Mouse (Mus musculus): ENCODE measurements around the gene Hoxb8.
A peak's percentile ranks its signal among the peaks of the same experiment; 100 is the strongest.

Gene Hoxb8

GRCm38 (mm10) chr11:96286739-96287385 is 5.2 kb downstream of the Hoxb8 start:
- no peak for DNase-seq

GRCm38 (mm10) chr11:96287411-96287810 is 5.7 kb downstream of the Hoxb8 start:
- no peak for DNase-seq

GRCm38 (mm10) chr11:96288455-96289221 is 6.9 kb downstream of the Hoxb8 start:
- no peak for DNase-seq

- no peak for DNase-seq
Observed at GRCm38 (mm10) chr11:96289293-96289692, 7.6 kb downstream of the Hoxb8 start.

GRCm38 (mm10) chr11:96289837-96290236 is 8.1 kb downstream of the Hoxb8 start:
- DNase-seq = no peak

- no peak for DNase-seq
Observed at GRCm38 (mm10) chr11:96290705-96291355, 9.1 kb downstream of the Hoxb8 start.

- DNase-seq = no peak
Observed at GRCm38 (mm10) chr11:96291681-96292564, 10.2 kb downstream of the Hoxb8 start, which contains the start of gene Hoxb6. Gene Hoxb6 (plus strand): TSS chr11:96292476.

- DNase-seq = no peak
Observed at GRCm38 (mm10) chr11:96292565-96293301, 11.0 kb downstream of the Hoxb8 start.

GRCm38 (mm10) chr11:96293302-96293921 is 11.7 kb downstream of the Hoxb8 start:
- DNase-seq = no peak

- peak; percentile 33 to 45 for DNase-seq
Observed at GRCm38 (mm10) chr11:96294245-96295091, 12.8 kb downstream of the Hoxb8 start.

GRCm38 (mm10) chr11:96295092-96295835 is 13.6 kb downstream of the Hoxb8 start:
- DNase-seq = no peak

- DNase-seq = no peak
Observed at GRCm38 (mm10) chr11:96296997-96297396, 15.3 kb downstream of the Hoxb8 start.

- DNase-seq = no peak
Observed at GRCm38 (mm10) chr11:96297428-96297827, 15.7 kb downstream of the Hoxb8 start.

- DNase-seq = no peak
Observed at GRCm38 (mm10) chr11:96297968-96298635, 16.4 kb downstream of the Hoxb8 start.

GRCm38 (mm10) chr11:96298895-96299667 is 17.4 kb downstream of the Hoxb8 start:
- no peak for DNase-seq

- no peak for DNase-seq
Observed at GRCm38 (mm10) chr11:96299781-96300180, 18.1 kb downstream of the Hoxb8 start.

- DNase-seq = no peak
Observed at GRCm38 (mm10) chr11:96300354-96301063, 18.8 kb downstream of the Hoxb8 start.

- no peak for DNase-seq
Observed at GRCm38 (mm10) chr11:96301064-96301431, 19.3 kb downstream of the Hoxb8 start.

All from thymus, adult 18-20 months (tissue).